Mouse (Mus musculus): ENCODE results near the gene Itgb5. TPM values are rescaled to one million over a fixed set of nuclear protein-coding genes. Genes with fewer than 3 reads are reported as not detected.

Gene Itgb5
- total and polyA plus RNA-seq, 3 experiments = 0.85 to 20.1 (median 1.8) TPM

DNA sequence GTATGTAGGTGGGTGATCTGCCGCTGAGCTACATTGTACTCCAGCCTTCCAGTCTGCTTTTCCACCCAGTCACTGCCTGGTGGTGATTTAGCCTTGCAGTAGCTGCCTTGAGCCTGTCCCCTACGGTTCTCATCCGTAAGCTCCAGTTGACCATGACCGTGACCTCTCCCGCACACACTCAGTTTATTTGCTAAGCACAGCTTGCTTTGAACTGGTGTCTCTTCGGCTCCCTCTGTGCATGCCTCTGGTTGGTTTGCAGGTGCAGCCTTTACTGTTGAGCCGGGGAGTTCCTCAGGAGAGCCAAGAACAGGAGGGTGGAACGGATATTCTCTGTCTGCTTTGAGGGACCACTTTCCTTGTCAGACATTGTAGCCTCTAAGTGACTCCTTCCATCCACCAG, 61.6 kb downstream of the Itgb5 start:
- Histone ChIP-seq H3K27ac (ENCODE audit: insufficient read depth, low read depth) (no peak overlapping the region), H3K9ac (ENCODE audit: insufficient read depth, low read depth) (no peak overlapping the region), H3K4me2 (ENCODE audit: insufficient read depth, low read depth, poor library complexity, severe bottlenecking) (no peak overlapping the region), H3K4me1 (ENCODE audit: control insufficient read depth in 1 of 2, insufficient read depth in 2 of 2) (peaks cover 0 to 10% of the 10 kb centered on the region in 2 experiments; a peak in 1 of 4 replicates), H3K9me3 (replicated peaks; ENCODE audit: low read length) (no peaks in the 10 kb centered on the region), H3K79me2 (replicated peaks; ENCODE audit: control insufficient read depth, extremely low read depth, insufficient read depth, poor library complexity, severe bottlenecking) (no peaks in the 10 kb centered on the region), H3K27me3 (replicated peaks) (no peaks in the 10 kb centered on the region), H3K4me3 (replicated peaks in 1 of 3; ENCODE audit: low read depth in 2 of 3, low read length in 2 of 3, poor library complexity in 1 of 3) (no peak overlapping the region), H3K36me3 (replicated peaks in 1 of 2; ENCODE audit: control insufficient read depth in 1 of 2, insufficient read depth in 1 of 2, low read length in 1 of 2) (no peaks in the 10 kb centered on the region)
- in situ Hi-C loops (cut with MboI; ENCODE audit: low pct_ligation_motif_present, low pct_unique_long_range_greater_than_20kb, low sequenced_read_pairs) (no loop called here), dilution Hi-C loops (cut with MboI; ENCODE audit: extremely low pct_ligation_motif_present, extremely low pct_unique_long_range_greater_than_20kb, low sequenced_read_pairs) (no loop called here)
- no peak for DNase-seq (ENCODE audit: extremely low read depth)
- TF ChIP-seq MAFK (IDR thresholded peaks at IDR 0.05; ENCODE audit: insufficient replicate concordance, low read length) (no peak), GABPA (IDR thresholded peaks at IDR 0.05; ENCODE audit: insufficient replicate concordance, low read depth, low read length) (no peak), CTCF (conservative IDR thresholded peaks at IDR 0.05 in 1 of 2, IDR thresholded peaks at IDR 0.05 in 1 of 2; ENCODE audit: low read depth in 2 of 2, low read length in 2 of 2) (no peak), ZC3H11A (IDR thresholded peaks at IDR 0.05; ENCODE audit: low read depth, low read length) (no peak), ELF1 (IDR thresholded peaks at IDR 0.05; ENCODE audit: low read depth, low read length) (no peak), TCF12 (IDR thresholded peaks at IDR 0.05; ENCODE audit: low read depth, low read length) (no peak), JUN (IDR thresholded peaks at IDR 0.05; ENCODE audit: insufficient read depth, low read depth, low read length) (no peak), NELFE (IDR thresholded peaks at IDR 0.05; ENCODE audit: low read depth, low read length) (no peak)

DNA sequence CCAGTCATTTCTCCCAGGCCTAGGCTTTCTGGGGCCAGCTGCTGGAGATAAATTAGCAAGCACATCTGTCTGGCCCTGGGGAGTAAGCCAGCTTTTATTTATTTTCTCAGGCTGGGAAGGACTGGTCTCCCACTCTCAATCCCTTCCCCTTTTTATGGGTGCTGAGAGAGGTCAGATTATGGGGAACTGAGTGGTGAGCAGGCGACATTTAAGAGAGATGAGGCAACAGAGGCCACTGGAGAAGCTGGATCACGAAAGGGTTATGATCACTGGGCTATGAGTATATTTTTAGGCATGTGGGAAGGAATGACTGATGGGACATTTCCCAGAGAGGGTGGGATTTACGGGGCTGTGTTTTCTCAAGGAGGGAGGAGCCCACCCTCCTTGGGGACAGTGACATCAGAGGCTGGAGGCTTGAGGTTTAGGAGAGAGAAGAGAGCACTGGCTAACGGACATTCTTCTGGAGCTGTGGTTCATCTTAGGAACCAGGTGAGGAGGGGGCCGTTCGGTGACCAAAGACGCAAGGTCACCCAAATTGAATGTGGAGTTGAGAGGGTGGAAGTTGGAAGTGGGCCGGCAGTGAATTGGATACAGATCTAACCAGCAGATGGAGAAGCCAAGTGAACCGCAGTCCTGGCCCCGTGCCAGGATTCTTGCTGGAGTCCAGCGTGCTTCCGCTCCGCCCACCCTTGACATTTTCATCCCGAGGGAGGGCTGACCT, 62.3 kb downstream of the Itgb5 start:
- in situ Hi-C loops (cut with MboI; ENCODE audit: low pct_ligation_motif_present, low pct_unique_long_range_greater_than_20kb, low sequenced_read_pairs) = no loop called here
- DNase-seq (ENCODE audit: extremely low read depth) = peak; percentile 12
- H3K4me2 ChIP-seq (ENCODE audit: insufficient read depth, low read depth, poor library complexity, severe bottlenecking) = no peak overlapping the region
- no peaks in the 10 kb centered on the region for H3K79me2 ChIP-seq (replicated peaks; ENCODE audit: control insufficient read depth, extremely low read depth, insufficient read depth, poor library complexity, severe bottlenecking)
- H3K4me1 ChIP-seq (ENCODE audit: control insufficient read depth in 1 of 2, insufficient read depth in 2 of 2) = peaks cover 0 to 10% of the 10 kb centered on the region in 2 experiments; a peak in 1 of 4 replicates
- no peak overlapping the region for H3K4me3 ChIP-seq (replicated peaks in 1 of 3; ENCODE audit: low read depth in 2 of 3, low read length in 2 of 3, poor library complexity in 1 of 3)
- H3K36me3 ChIP-seq (replicated peaks in 1 of 2; ENCODE audit: control insufficient read depth in 1 of 2, insufficient read depth in 1 of 2, low read length in 1 of 2) = no peaks in the 10 kb centered on the region
- H3K27ac ChIP-seq (ENCODE audit: insufficient read depth, low read depth) = no peak overlapping the region
- TF ChIP-seq MXI1 (IDR thresholded peaks at IDR 0.05; ENCODE audit: low read depth, low read length) = no peak
- no peak for TF ChIP-seq USF2 (conservative IDR thresholded peaks at IDR 0.05; ENCODE audit: low read depth, low read length)
- no peak for TF ChIP-seq SMC3 (IDR thresholded peaks at IDR 0.05; ENCODE audit: low read depth, low read length)
- no peak for TF ChIP-seq E2F4 (IDR thresholded peaks at IDR 0.05; ENCODE audit: insufficient replicate concordance, low read depth, low read length)
- no peak for TF ChIP-seq JUND (conservative IDR thresholded peaks at IDR 0.05; ENCODE audit: low read depth, low read length)
- no peak for TF ChIP-seq MAX (IDR thresholded peaks at IDR 0.05; ENCODE audit: low read length)
- TF ChIP-seq MAFK (IDR thresholded peaks at IDR 0.05; ENCODE audit: insufficient replicate concordance, low read length) = no peak
- no peak overlapping the region for H3K9ac ChIP-seq (ENCODE audit: insufficient read depth, low read depth)
- no peaks in the 10 kb centered on the region for H3K27me3 ChIP-seq (replicated peaks)
- no peaks in the 10 kb centered on the region for H3K9me3 ChIP-seq (replicated peaks; ENCODE audit: low read length)
- dilution Hi-C loops (cut with MboI; ENCODE audit: extremely low pct_ligation_motif_present, extremely low pct_unique_long_range_greater_than_20kb, low sequenced_read_pairs) = no loop called here

All from CH12.LX (cell line).